Mouse (Mus musculus): ENCODE data around the gene Ppp1r36. TPM values are rescaled to one million over a fixed set of nuclear protein-coding genes. Genes with fewer than 3 reads are reported as not detected.
A peak's percentile ranks its signal among the peaks of the same experiment; 100 is the strongest.

Ppp1r36 gene
- total and polyA plus RNA-seq, 3 experiments, result not detected

GRCm38 (mm10) chr12:76444862-76445261, 27.5 kb downstream of the Ppp1r36 start:
- TF ChIP-seq RAD21 (IDR thresholded peaks at IDR 0.05; ENCODE audit: low read depth, low read length) (no peak), MAX (IDR thresholded peaks at IDR 0.05; ENCODE audit: low read length) (peak; percentile 85), POLR2AphosphoS2 (IDR thresholded peaks at IDR 0.05; ENCODE audit: low read length) (no peak), RCOR1 (IDR thresholded peaks at IDR 0.05; ENCODE audit: low read depth, low read length) (no peak), SMC3 (IDR thresholded peaks at IDR 0.05; ENCODE audit: low read depth, low read length) (no peak), MAFK (IDR thresholded peaks at IDR 0.05; ENCODE audit: borderline replicate concordance, low read depth, low read length) (no peak), CHD2 (IDR thresholded peaks at IDR 0.05; ENCODE audit: low read length) (no peak), TAL1 (IDR thresholded peaks at IDR 0.05; ENCODE audit: low read length) (no peak), MYC (IDR thresholded peaks at IDR 0.05; ENCODE audit: low read depth, low read length) (peak; percentile 77), E2F4 (IDR thresholded peaks at IDR 0.05; ENCODE audit: borderline replicate concordance, low read depth, low read length) (no peak), GATA1 (IDR thresholded peaks at IDR 0.05; ENCODE audit: low read depth, low read length) (no peak), BHLHE40 (IDR thresholded peaks at IDR 0.05; ENCODE audit: borderline replicate concordance, low read depth, low read length) (no peak), MXI1 (IDR thresholded peaks at IDR 0.05; ENCODE audit: low read depth, low read length) (peak; percentile 85), JUND (IDR thresholded peaks at IDR 0.05; ENCODE audit: low read depth, low read length) (peak; percentile 71; the same call in 1 of the 2 replicates)
- no peaks in the 10 kb centered on the region for H3K9me3 ChIP-seq (replicated peaks; ENCODE audit: insufficient read depth, low read length)
- peak overlapping the region; percentile 70 for H3K9ac ChIP-seq (ENCODE audit: control insufficient read depth, low read depth, low read length, poor library complexity, severe bottlenecking)
- H3K79me2 ChIP-seq (ENCODE audit: control insufficient read depth, insufficient read depth, low read length, poor library complexity), result peaks cover 40% of the 10 kb centered on the region
- DNase-seq (ENCODE audit: low read depth, low spot score), result peak; percentile 67
- peak overlapping the region; percentile 75 for H3K27ac ChIP-seq (ENCODE audit: control insufficient read depth, low read depth, low read length)
- peaks cover 14 to 17% of the 10 kb centered on the region in 2 experiments for H3K36me3 ChIP-seq (ENCODE audit: control insufficient read depth in 1 of 2, insufficient read depth in 2 of 2, low read length in 2 of 2)
- H3K27me3 ChIP-seq (ENCODE audit: control insufficient read depth in 1 of 2, insufficient read depth in 2 of 2, low read length in 2 of 2), result no peaks in the 10 kb centered on the region
- peaks cover 0 to 10% of the 10 kb centered on the region in 2 experiments; a peak in 3 of 4 replicates for H3K4me1 ChIP-seq (ENCODE audit: control insufficient read depth in 1 of 2, insufficient read depth in 2 of 2, low read length in 2 of 2)
- H3K4me3 ChIP-seq (ENCODE audit: control insufficient read depth in 1 of 2, insufficient read depth in 1 of 2, low read depth in 2 of 2, low read length in 2 of 2), result peak overlapping the region; percentile 79 to 82

DNA sequence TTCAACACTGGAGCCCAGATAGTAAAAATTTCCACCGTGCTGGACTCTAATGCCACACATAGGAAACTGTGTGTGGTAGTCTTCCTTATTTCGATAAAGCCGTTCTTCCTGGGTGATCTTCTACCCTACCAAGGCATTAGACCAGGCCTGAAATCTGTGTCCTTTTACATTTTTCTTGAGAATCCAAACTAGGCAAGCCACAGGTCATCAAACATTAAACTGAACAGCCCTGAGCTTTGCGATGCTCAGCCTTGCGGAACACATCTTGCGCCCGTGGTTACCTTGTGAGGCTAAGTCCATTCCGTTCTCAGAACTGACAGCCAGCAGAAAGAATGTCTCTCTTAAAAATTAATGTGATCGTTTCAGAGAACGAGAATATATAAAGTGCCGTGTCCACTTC, 28.9 kb downstream of the Ppp1r36 start:
- Histone ChIP-seq H3K27ac (ENCODE audit: control insufficient read depth, low read depth, low read length) (no peak overlapping the region), H3K9ac (ENCODE audit: control insufficient read depth, low read depth, low read length, poor library complexity, severe bottlenecking) (no peak overlapping the region)

More for the DNA sequence above, 28.9 kb downstream of the Ppp1r36 start:
- Histone ChIP-seq H3K4me1 (ENCODE audit: control insufficient read depth in 1 of 2, insufficient read depth in 2 of 2, low read length in 2 of 2) (peaks cover 0 to 10% of the 10 kb centered on the region in 2 experiments; a peak in 3 of 4 replicates), H3K36me3 (ENCODE audit: control insufficient read depth in 1 of 2, insufficient read depth in 2 of 2, low read length in 2 of 2) (peaks cover 14 to 21% of the 10 kb centered on the region in 2 experiments), H3K9me3 (replicated peaks; ENCODE audit: insufficient read depth, low read length) (no peaks in the 10 kb centered on the region), H3K4me3 (ENCODE audit: control insufficient read depth in 1 of 2, insufficient read depth in 1 of 2, low read depth in 2 of 2, low read length in 2 of 2) (no peak overlapping the region), H3K79me2 (ENCODE audit: control insufficient read depth, insufficient read depth, low read length, poor library complexity) (peaks cover 41% of the 10 kb centered on the region), H3K27me3 (ENCODE audit: control insufficient read depth in 1 of 2, insufficient read depth in 2 of 2, low read length in 2 of 2) (no peaks in the 10 kb centered on the region)
- TF ChIP-seq POLR2A (IDR thresholded peaks at IDR 0.05; ENCODE audit: control insufficient read depth in 1 of 2, insufficient read depth in 1 of 2, low read depth in 1 of 2, low read length in 2 of 2, poor library complexity in 1 of 2) (no peak), GATA1 (IDR thresholded peaks at IDR 0.05; ENCODE audit: low read depth, low read length) (no peak), MXI1 (IDR thresholded peaks at IDR 0.05; ENCODE audit: low read depth, low read length) (no peak), MEF2A (IDR thresholded peaks at IDR 0.05; ENCODE audit: extremely low read depth, insufficient replicate concordance, low read depth, low read length, poor library complexity, severe bottlenecking) (no peak), NRF1 (IDR thresholded peaks at IDR 0.05; ENCODE audit: insufficient read depth, low read depth, low read length, poor library complexity, severe bottlenecking) (no peak), BHLHE40 (IDR thresholded peaks at IDR 0.05; ENCODE audit: borderline replicate concordance, low read depth, low read length) (no peak), USF1 (IDR thresholded peaks at IDR 0.05; ENCODE audit: low read depth, low read length) (no peak), MAFK (IDR thresholded peaks at IDR 0.05; ENCODE audit: borderline replicate concordance, low read depth, low read length) (no peak), ZNF384 (IDR thresholded peaks at IDR 0.05; ENCODE audit: low read depth, low read length) (no peak), NELFE (IDR thresholded peaks at IDR 0.05; ENCODE audit: low read depth, low read length) (no peak), JUND (IDR thresholded peaks at IDR 0.05; ENCODE audit: low read depth, low read length) (no peak), ZKSCAN1 (IDR thresholded peaks at IDR 0.05; ENCODE audit: low read depth, low read length) (no peak), RAD21 (IDR thresholded peaks at IDR 0.05; ENCODE audit: low read depth, low read length) (no peak), TCF12 (IDR thresholded peaks at IDR 0.05; ENCODE audit: low read depth, low read length) (no peak), CHD1 (IDR thresholded peaks at IDR 0.05; ENCODE audit: low read depth, low read length) (no peak), ETS1 (IDR thresholded peaks at IDR 0.05; ENCODE audit: low read depth, low read length) (no peak), SIN3A (IDR thresholded peaks at IDR 0.05; ENCODE audit: low read length) (no peak), ELF1 (IDR thresholded peaks at IDR 0.05; ENCODE audit: low read depth, low read length) (no peak), GABPA (IDR thresholded peaks at IDR 0.05; ENCODE audit: low read depth, low read length) (no peak)
- DNase-seq (ENCODE audit: low read depth, low spot score), result no peak

Measured in MEL (cell line).